Mouse (Mus musculus): Measurements from ENCODE around the gene Tenm3. TPM values are rescaled to one million over a fixed set of nuclear protein-coding genes. Genes with fewer than 3 reads are reported as not detected.

The Tenm3 gene
- polyA plus RNA-seq, 1 experiment, result 18.2 TPM

- TF ChIP-seq MYOD1 (IDR thresholded peaks at IDR 0.05; ENCODE audit: control insufficient read depth, insufficient read length, low read depth) (no peak), MAX (IDR thresholded peaks at IDR 0.05) (no peak), CEBPB (IDR thresholded peaks at IDR 0.05; ENCODE audit: low read depth) (no peak), USF1 (IDR thresholded peaks at IDR 0.05; ENCODE audit: low read depth) (no peak), MYOG (IDR thresholded peaks at IDR 0.05; ENCODE audit: control insufficient read depth, extremely low read depth, insufficient read length) (no peak), FOSL1 (IDR thresholded peaks at IDR 0.05; ENCODE audit: insufficient read depth, low read length, poor library complexity, severe bottlenecking) (no peak), CTCF (IDR thresholded peaks at IDR 0.05; ENCODE audit: control insufficient read depth, insufficient read depth, insufficient read length) (no peak)
- H3K79me2 ChIP-seq (ENCODE audit: control insufficient read depth, insufficient read depth), result no peaks in the 10 kb centered on the region
- no peak overlapping the region for H3K4me3 ChIP-seq (ENCODE audit: insufficient read depth, poor library complexity, severe bottlenecking)
- H3ac ChIP-seq (ENCODE audit: control insufficient read depth, insufficient read length, low read depth), result no peak overlapping the region
- no peaks in the 10 kb centered on the region for H3K79me3 ChIP-seq (ENCODE audit: low read depth)
- no peaks in the 10 kb centered on the region for H3K27me3 ChIP-seq (ENCODE audit: control insufficient read depth, insufficient read depth, insufficient read length)
- H3K36me3 ChIP-seq (ENCODE audit: control insufficient read depth, insufficient read depth), result no peaks in the 10 kb centered on the region
These were observed 172.4 kb downstream of the Tenm3 start for GRCm38 (mm10) chr8:48671318-48671717.

GRCm38 (mm10) chr8:48670895-48671294 lies 172.9 kb downstream of the Tenm3 start:
- H3K79me2 ChIP-seq (ENCODE audit: control insufficient read depth, insufficient read depth), result no peaks in the 10 kb centered on the region
- H3K4me3 ChIP-seq (ENCODE audit: insufficient read depth, poor library complexity, severe bottlenecking), result no peak overlapping the region
- TF ChIP-seq USF1 (IDR thresholded peaks at IDR 0.05; ENCODE audit: low read depth) (no peak), FOSL1 (IDR thresholded peaks at IDR 0.05; ENCODE audit: insufficient read depth, low read length, poor library complexity, severe bottlenecking) (no peak), MYOG (IDR thresholded peaks at IDR 0.05; ENCODE audit: control insufficient read depth, extremely low read depth, insufficient read length) (no peak), MYOD1 (IDR thresholded peaks at IDR 0.05; ENCODE audit: control insufficient read depth, insufficient read length, low read depth) (no peak), CEBPB (IDR thresholded peaks at IDR 0.05; ENCODE audit: low read depth) (no peak), CTCF (IDR thresholded peaks at IDR 0.05; ENCODE audit: control insufficient read depth, insufficient read depth, insufficient read length) (no peak), MAX (IDR thresholded peaks at IDR 0.05) (no peak)
- H3K27me3 ChIP-seq (ENCODE audit: control insufficient read depth, insufficient read depth, insufficient read length), result no peaks in the 10 kb centered on the region
- no peak overlapping the region for H3ac ChIP-seq (ENCODE audit: control insufficient read depth, insufficient read length, low read depth)
- no peaks in the 10 kb centered on the region for H3K79me3 ChIP-seq (ENCODE audit: low read depth)
- no peaks in the 10 kb centered on the region for H3K36me3 ChIP-seq (ENCODE audit: control insufficient read depth, insufficient read depth)

GRCm38 (mm10) chr8:48670387-48670786 lies 173.4 kb downstream of the Tenm3 start:
- TF ChIP-seq MYOD1 (IDR thresholded peaks at IDR 0.05; ENCODE audit: control insufficient read depth, insufficient read length, low read depth) (no peak), USF1 (IDR thresholded peaks at IDR 0.05; ENCODE audit: low read depth) (no peak), MYOG (IDR thresholded peaks at IDR 0.05; ENCODE audit: control insufficient read depth, extremely low read depth, insufficient read length) (no peak), CTCF (IDR thresholded peaks at IDR 0.05; ENCODE audit: control insufficient read depth, insufficient read depth, insufficient read length) (no peak), MAX (IDR thresholded peaks at IDR 0.05) (no peak)
- Histone ChIP-seq H3ac (ENCODE audit: control insufficient read depth, insufficient read length, low read depth) (no peak overlapping the region), H3K36me3 (ENCODE audit: control insufficient read depth, insufficient read depth) (no peaks in the 10 kb centered on the region), H3K79me2 (ENCODE audit: control insufficient read depth, insufficient read depth) (no peaks in the 10 kb centered on the region), H3K27me3 (ENCODE audit: control insufficient read depth, insufficient read depth, insufficient read length) (no peaks in the 10 kb centered on the region), H3K4me3 (ENCODE audit: insufficient read depth, poor library complexity, severe bottlenecking) (no peak overlapping the region), H3K79me3 (ENCODE audit: low read depth) (no peaks in the 10 kb centered on the region)

- no peak for TF ChIP-seq USF1 (IDR thresholded peaks at IDR 0.05; ENCODE audit: low read depth)
- no peak for TF ChIP-seq MYOD1 (IDR thresholded peaks at IDR 0.05; ENCODE audit: control insufficient read depth, insufficient read length, low read depth)
- TF ChIP-seq CEBPB (IDR thresholded peaks at IDR 0.05; ENCODE audit: low read depth), result no peak
- TF ChIP-seq FOSL1 (IDR thresholded peaks at IDR 0.05; ENCODE audit: insufficient read depth, low read length, poor library complexity, severe bottlenecking), result no peak
- no peak for TF ChIP-seq CTCF (IDR thresholded peaks at IDR 0.05; ENCODE audit: control insufficient read depth, insufficient read depth, insufficient read length)
- H3K79me2 ChIP-seq (ENCODE audit: control insufficient read depth, insufficient read depth), result no peaks in the 10 kb centered on the region
- no peaks in the 10 kb centered on the region for H3K79me3 ChIP-seq (ENCODE audit: low read depth)
- no peaks in the 10 kb centered on the region for H3K36me3 ChIP-seq (ENCODE audit: control insufficient read depth, insufficient read depth)
- H3ac ChIP-seq (ENCODE audit: control insufficient read depth, insufficient read length, low read depth), result no peak overlapping the region
- no peak overlapping the region for H3K4me3 ChIP-seq (ENCODE audit: insufficient read depth, poor library complexity, severe bottlenecking)
- H3K27me3 ChIP-seq (ENCODE audit: control insufficient read depth, insufficient read depth, insufficient read length), result no peaks in the 10 kb centered on the region
These were observed 178.6 kb downstream of the Tenm3 start for GRCm38 (mm10) chr8:48665193-48665592.

DNA sequence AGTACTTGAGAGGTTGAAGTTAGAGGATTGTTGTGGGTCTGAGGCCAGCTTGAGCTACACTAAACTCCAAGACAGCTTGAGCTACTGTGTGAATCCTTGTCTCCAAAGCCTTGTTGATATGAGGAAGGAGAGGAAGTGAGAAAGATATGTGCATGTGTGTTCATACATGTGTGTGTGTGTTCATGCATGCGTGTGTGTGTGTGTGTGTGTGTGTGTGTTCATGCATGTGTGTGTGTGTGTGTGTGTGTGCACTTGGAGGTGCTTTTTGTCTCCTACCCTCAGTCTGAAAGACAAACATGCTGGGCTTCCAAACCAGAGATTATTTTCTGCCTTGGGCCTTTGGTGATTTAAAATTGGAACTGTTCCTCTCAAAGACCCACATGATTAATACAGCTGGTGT lies 184.5 kb downstream of the Tenm3 start:
- H3K36me3 ChIP-seq (ENCODE audit: control insufficient read depth, insufficient read depth), result no peaks in the 10 kb centered on the region
- H3ac ChIP-seq (ENCODE audit: control insufficient read depth, insufficient read length, low read depth), result no peak overlapping the region
- no peak for TF ChIP-seq USF1 (IDR thresholded peaks at IDR 0.05; ENCODE audit: low read depth)
- TF ChIP-seq CTCF (IDR thresholded peaks at IDR 0.05; ENCODE audit: control insufficient read depth, insufficient read depth, insufficient read length), result no peak
- no peak for TF ChIP-seq MYOG (IDR thresholded peaks at IDR 0.05; ENCODE audit: control insufficient read depth, extremely low read depth, insufficient read length)
- no peak for TF ChIP-seq CEBPB (IDR thresholded peaks at IDR 0.05; ENCODE audit: low read depth)
- TF ChIP-seq MYOD1 (IDR thresholded peaks at IDR 0.05; ENCODE audit: control insufficient read depth, insufficient read length, low read depth), result no peak
- no peak for TF ChIP-seq MAX (IDR thresholded peaks at IDR 0.05)
- no peak for TF ChIP-seq FOSL1 (IDR thresholded peaks at IDR 0.05; ENCODE audit: insufficient read depth, low read length, poor library complexity, severe bottlenecking)
- H3K79me2 ChIP-seq (ENCODE audit: control insufficient read depth, insufficient read depth), result no peaks in the 10 kb centered on the region
- no peaks in the 10 kb centered on the region for H3K79me3 ChIP-seq (ENCODE audit: low read depth)
- H3K4me3 ChIP-seq (ENCODE audit: insufficient read depth, poor library complexity, severe bottlenecking), result no peak overlapping the region
- no peaks in the 10 kb centered on the region for H3K27me3 ChIP-seq (ENCODE audit: control insufficient read depth, insufficient read depth, insufficient read length)

- Histone ChIP-seq H3K27me3 (ENCODE audit: control insufficient read depth, insufficient read depth, insufficient read length) (no peaks in the 10 kb centered on the region), H3K4me3 (ENCODE audit: insufficient read depth, poor library complexity, severe bottlenecking) (no peak overlapping the region), H3K79me3 (ENCODE audit: low read depth) (no peaks in the 10 kb centered on the region), H3K36me3 (ENCODE audit: control insufficient read depth, insufficient read depth) (no peaks in the 10 kb centered on the region), H3ac (ENCODE audit: control insufficient read depth, insufficient read length, low read depth) (no peak overlapping the region), H3K79me2 (ENCODE audit: control insufficient read depth, insufficient read depth) (no peaks in the 10 kb centered on the region)
- TF ChIP-seq MYOG (IDR thresholded peaks at IDR 0.05; ENCODE audit: control insufficient read depth, extremely low read depth, insufficient read length), result no peak
- TF ChIP-seq CEBPB (IDR thresholded peaks at IDR 0.05; ENCODE audit: low read depth), result no peak
- no peak for TF ChIP-seq MYOD1 (IDR thresholded peaks at IDR 0.05; ENCODE audit: control insufficient read depth, insufficient read length, low read depth)
- TF ChIP-seq FOSL1 (IDR thresholded peaks at IDR 0.05; ENCODE audit: insufficient read depth, low read length, poor library complexity, severe bottlenecking), result no peak
- TF ChIP-seq MAX (IDR thresholded peaks at IDR 0.05), result no peak
- TF ChIP-seq USF1 (IDR thresholded peaks at IDR 0.05; ENCODE audit: low read depth), result no peak
- no peak for TF ChIP-seq CTCF (IDR thresholded peaks at IDR 0.05; ENCODE audit: control insufficient read depth, insufficient read depth, insufficient read length)
These were observed 188.2 kb downstream of the Tenm3 start for GRCm38 (mm10) chr8:48655381-48656043.
